Mouse (Mus musculus) forebrain, embryonic 13.5 days (tissue): ENCODE measurements at regions not wholly inside any gene's neighbourhood (a gene's known extent, or its start where the extent isn't known, plus 50 kb on each side); places are given as distances from the start of the nearest gene placed in this dataset.
A peak's percentile ranks its signal among the peaks of the same experiment; 100 is the strongest.

Experiments
- ATAC-seq: fragments of 200-750 bp; cut with Nextera tagmentation; 2 replicates; pipeline ENCODE4 v1.8.0; 2017
- H3K27ac ChIP-seq: fragments of 300-500 bp; sonication (generic); 2 replicates; pipeline ENCODE4 v1.5.1; 2015; ENCODE audit warnings: inconsistent platforms, mild to moderate bottlenecking, moderate library complexity
- H3K27me3 ChIP-seq: fragments of 300-500 bp; sonication (generic); 2 replicates; pipeline ENCODE4 v1.6.1; 2015; ENCODE audit warnings: mild to moderate bottlenecking, inconsistent platforms
- H3K36me3 ChIP-seq: fragments of 300-500 bp; sonication (generic); 2 replicates; pipeline ENCODE4 v1.6.1; 2015; ENCODE audit warnings: mild to moderate bottlenecking, inconsistent platforms; ENCODE audit not compliant: poor library complexity, severe bottlenecking
- H3K4me1 ChIP-seq: fragments of 300-500 bp; sonication (generic); 2 replicates; pipeline ENCODE4 v1.6.1; 2015; ENCODE audit warnings: inconsistent platforms
- H3K4me2 ChIP-seq: fragments of 300-500 bp; sonication (generic); 2 replicates; pipeline ENCODE4 v1.6.1; 2015; ENCODE audit warnings: inconsistent platforms, mild to moderate bottlenecking, moderate library complexity
- H3K4me3 ChIP-seq: fragments of 300-500 bp; sonication (generic); 2 replicates; pipeline ENCODE4 v1.5.1; 2015; ENCODE audit warnings: mild to moderate bottlenecking, inconsistent platforms
- H3K9ac ChIP-seq: fragments of 300-500 bp; sonication (generic); 2 replicates; pipeline ENCODE4 v1.6.1; 2015; ENCODE audit warnings: mild to moderate bottlenecking, inconsistent platforms
- H3K9me3 ChIP-seq: fragments of 300-500 bp; sonication (generic); replicated peaks from 2 replicates; pipeline ENCODE4 v1.6.1; 2016; ENCODE audit warnings: inconsistent platforms
- WGBS: fragments of 180-500 bp; shearing (Covaris S2); methylation state at CpG from one replicate; pipeline ENCODE4 v1.1.7; 2015; 5-methylcytosine and 5-hydroxymethylcytosine counted together

DNA sequence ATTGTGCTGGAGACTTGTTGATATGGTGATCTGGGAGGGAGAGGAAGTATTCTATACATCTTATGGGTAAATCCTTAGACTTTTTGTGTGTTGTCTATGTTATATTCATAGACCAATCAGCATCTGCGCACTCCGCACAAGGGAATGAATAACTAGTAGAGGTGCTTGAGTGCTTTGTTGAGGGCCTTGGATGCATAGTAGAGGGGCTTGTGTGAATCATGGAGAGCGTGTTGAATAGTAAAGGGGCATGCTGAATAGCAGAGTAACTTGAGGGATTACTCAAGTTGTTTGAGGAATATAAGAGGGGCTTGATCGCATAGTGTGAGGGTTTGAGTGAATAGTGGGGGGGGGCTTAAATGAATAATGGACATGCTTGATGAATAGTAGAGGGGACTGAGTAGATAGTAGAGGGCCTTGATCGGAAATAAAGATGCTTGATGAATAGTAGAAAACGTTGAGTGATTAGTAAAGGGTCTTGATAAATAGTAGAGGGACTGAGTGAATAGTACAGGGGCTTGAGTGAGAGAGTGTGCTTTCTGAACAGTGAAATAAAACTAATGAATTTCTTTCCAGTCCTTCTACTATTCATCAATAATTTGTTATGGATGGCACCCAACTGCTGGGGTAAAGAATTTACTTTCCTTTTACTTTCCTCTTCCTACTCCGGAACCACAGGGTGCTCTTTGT, 2849.5 kb upstream of the Lrrc6 start:
- WGBS, result 48% methylated on average over 7 of the region's 7 CpGs
- H3K27me3 ChIP-seq, result no peaks in the 10 kb centered on the region

DNA sequence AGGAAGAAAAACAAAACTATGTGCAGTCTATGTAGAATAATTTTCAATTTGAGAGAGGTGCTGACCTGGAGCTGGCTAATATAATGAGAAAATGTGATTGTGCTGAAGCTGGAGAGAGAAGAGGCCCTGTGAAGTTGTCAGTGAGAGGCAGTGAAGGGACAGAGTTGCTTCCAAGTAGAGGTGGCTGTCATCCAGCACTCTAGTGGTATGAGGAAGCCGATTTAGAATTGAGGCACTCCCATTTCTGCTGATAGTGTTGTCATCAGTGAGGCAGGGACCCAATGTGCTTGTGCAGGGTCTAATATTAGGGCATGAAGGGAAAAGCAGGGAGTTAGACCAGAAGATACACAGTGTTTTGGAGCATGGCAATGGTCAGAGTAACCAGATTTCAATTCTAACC, 2845.4 kb upstream of the Lrrc6 start:
- Histone ChIP-seq H3K4me2 (no peak overlapping the region), H3K9ac (no peak overlapping the region), H3K9me3 (no peaks in the 10 kb centered on the region), H3K4me1 (no peaks in the 10 kb centered on the region), H3K27ac (no peak overlapping the region), H3K27me3 (no peaks in the 10 kb centered on the region), H3K4me3 (no peak overlapping the region), H3K36me3 (no peaks in the 10 kb centered on the region)
- WGBS, result 82% methylated on average over 1 of the region's 1 CpGs
- no peak for ATAC-seq

More for the DNA sequence above, 2849.5 kb upstream of the Lrrc6 start:
- Histone ChIP-seq H3K4me2 (no peak overlapping the region), H3K36me3 (no peaks in the 10 kb centered on the region), H3K4me1 (no peaks in the 10 kb centered on the region), H3K9ac (no peak overlapping the region), H3K9me3 (no peaks in the 10 kb centered on the region), H3K4me3 (no peak overlapping the region), H3K27ac (no peak overlapping the region)
- peak; percentile 21; the same call in 1 of the 2 replicates for ATAC-seq

DNA sequence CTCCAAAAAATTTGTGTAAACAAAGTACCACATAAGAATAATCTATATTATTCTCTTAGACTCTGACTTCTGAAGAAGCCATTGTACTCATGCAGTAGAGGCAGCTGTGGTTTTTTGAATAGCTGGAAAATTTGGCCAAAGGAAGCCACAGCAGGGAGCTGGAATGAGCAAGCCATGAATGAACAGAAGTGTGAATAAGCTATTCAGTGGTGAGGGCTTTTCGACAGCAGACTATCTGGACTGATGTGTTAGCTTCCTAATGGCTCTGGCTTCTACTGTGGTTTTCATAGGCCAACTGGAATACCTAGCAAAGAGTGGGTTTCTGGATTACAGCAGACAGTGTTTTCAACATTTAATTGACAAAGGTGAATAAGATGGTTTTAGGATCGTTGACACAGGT, 2842.0 kb upstream of the Lrrc6 start:
- H3K4me1 ChIP-seq, result no peaks in the 10 kb centered on the region
- 29% methylated on average over 2 of the region's 2 CpGs for WGBS
- no peak overlapping the region for H3K4me2 ChIP-seq
- H3K9ac ChIP-seq, result no peak overlapping the region
- no peak for ATAC-seq
- no peaks in the 10 kb centered on the region for H3K9me3 ChIP-seq
- H3K4me3 ChIP-seq, result no peak overlapping the region
- H3K27ac ChIP-seq, result no peak overlapping the region
- H3K36me3 ChIP-seq, result no peaks in the 10 kb centered on the region
- no peaks in the 10 kb centered on the region for H3K27me3 ChIP-seq

DNA sequence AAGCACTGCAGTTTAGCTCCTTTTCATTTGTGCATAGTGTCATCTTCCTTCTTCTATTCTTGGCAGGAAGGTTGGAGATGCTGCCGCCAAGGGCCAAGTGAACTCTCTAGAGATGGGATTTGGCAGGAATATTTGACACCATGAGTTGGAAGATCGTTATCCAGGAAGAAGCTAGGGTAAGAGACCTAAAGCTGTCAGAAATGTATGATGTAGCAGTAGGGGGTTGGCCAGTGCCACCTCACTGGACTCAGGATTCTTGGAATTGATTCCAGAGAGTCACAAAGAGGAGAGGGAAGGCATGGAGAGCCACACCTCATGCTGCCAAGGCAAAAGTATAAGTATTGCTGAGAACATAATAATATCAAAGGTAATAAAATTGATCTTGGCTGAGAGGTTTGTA, 2835.8 kb upstream of the Lrrc6 start:
- no peak overlapping the region for H3K4me2 ChIP-seq
- no peak overlapping the region for H3K4me3 ChIP-seq
- 74% methylated on average over 2 of the region's 2 CpGs for WGBS
- no peaks in the 10 kb centered on the region for H3K27me3 ChIP-seq
- ATAC-seq, result no peak
- H3K9me3 ChIP-seq, result no peaks in the 10 kb centered on the region
- no peak overlapping the region for H3K9ac ChIP-seq
- no peak overlapping the region for H3K27ac ChIP-seq
- H3K36me3 ChIP-seq, result no peaks in the 10 kb centered on the region
- no peaks in the 10 kb centered on the region for H3K4me1 ChIP-seq

DNA sequence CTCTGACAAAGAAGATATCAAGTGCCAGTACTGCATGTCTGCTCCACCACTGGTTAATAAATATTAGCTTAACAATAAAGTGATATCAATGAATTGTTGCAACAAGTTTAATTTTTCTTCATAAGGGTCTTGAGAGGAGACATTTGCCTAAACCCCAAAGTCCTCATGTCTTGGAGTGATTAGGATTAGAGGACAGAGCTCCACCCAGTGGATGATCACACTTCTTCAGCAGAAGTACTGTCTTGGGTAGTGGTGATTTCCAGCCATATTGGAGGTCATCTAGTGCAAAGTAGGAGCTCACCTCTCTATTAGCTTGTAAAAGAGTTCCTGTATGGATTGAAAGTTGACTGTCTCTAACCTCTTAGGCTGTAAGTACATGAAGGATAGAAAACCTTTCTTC, 2825.8 kb upstream of the Lrrc6 start:
- H3K36me3 ChIP-seq, result no peaks in the 10 kb centered on the region
- no peak overlapping the region for H3K4me2 ChIP-seq
- H3K9ac ChIP-seq, result no peak overlapping the region
- ATAC-seq, result no peak
- no peak overlapping the region for H3K4me3 ChIP-seq
- no peaks in the 10 kb centered on the region for H3K27me3 ChIP-seq
- H3K9me3 ChIP-seq, result no peaks in the 10 kb centered on the region
- H3K4me1 ChIP-seq, result no peaks in the 10 kb centered on the region
- no peak overlapping the region for H3K27ac ChIP-seq

DNA sequence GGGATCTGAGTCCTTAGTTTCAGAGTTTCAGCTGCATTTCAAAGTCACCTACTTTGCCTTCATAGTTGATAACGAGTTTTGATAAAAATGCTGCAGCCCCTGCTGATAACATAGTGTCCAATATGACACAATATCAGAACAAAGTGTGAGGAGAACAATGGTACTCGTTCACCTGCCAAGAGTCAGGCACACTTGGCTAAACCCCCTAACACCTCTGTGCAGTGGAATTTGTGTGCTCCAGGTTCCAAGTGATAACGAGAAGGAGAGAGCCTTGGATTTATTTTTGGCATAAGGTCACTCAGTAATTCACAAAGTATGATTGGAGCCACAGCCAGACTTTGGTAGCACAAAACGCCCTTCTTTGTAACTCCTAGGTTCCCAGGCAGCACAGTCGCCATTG, 2802.4 kb upstream of the Lrrc6 start:
- Histone ChIP-seq H3K4me2 (no peak overlapping the region), H3K4me3 (no peak overlapping the region), H3K4me1 (no peaks in the 10 kb centered on the region), H3K36me3 (no peaks in the 10 kb centered on the region), H3K27me3 (no peaks in the 10 kb centered on the region), H3K27ac (no peak overlapping the region), H3K9ac (no peak overlapping the region), H3K9me3 (no peaks in the 10 kb centered on the region)
- WGBS, result 75% methylated on average over 5 of the region's 5 CpGs
- ATAC-seq, result no peak

DNA sequence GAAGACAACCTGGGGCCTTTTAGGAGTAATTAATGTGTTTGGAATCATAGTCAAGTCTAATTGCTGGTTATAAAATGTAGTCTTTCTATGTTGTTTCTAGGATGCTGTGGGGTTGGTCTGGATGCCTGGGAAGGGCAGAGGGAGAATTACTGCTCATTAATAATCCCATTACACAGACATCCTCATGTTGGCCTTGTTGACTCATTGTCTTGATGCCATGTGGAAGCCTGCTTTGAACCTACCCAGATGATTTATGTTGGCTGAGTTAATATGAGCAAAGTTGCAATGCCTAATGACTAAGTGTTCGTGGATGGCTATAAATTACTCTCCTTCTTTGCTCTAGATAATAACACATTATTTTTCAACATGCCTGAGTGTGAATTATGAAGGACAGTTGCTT, 2790.6 kb upstream of the Lrrc6 start:
- no peaks in the 10 kb centered on the region for H3K9me3 ChIP-seq
- H3K9ac ChIP-seq, result no peak overlapping the region
- H3K4me2 ChIP-seq, result no peak overlapping the region
- no peak overlapping the region for H3K4me3 ChIP-seq
- WGBS, result 72% methylated on average over 1 of the region's 1 CpGs
- H3K27ac ChIP-seq, result no peak overlapping the region
- ATAC-seq, result no peak
- no peaks in the 10 kb centered on the region for H3K4me1 ChIP-seq
- H3K27me3 ChIP-seq, result no peaks in the 10 kb centered on the region
- no peaks in the 10 kb centered on the region for H3K36me3 ChIP-seq

DNA sequence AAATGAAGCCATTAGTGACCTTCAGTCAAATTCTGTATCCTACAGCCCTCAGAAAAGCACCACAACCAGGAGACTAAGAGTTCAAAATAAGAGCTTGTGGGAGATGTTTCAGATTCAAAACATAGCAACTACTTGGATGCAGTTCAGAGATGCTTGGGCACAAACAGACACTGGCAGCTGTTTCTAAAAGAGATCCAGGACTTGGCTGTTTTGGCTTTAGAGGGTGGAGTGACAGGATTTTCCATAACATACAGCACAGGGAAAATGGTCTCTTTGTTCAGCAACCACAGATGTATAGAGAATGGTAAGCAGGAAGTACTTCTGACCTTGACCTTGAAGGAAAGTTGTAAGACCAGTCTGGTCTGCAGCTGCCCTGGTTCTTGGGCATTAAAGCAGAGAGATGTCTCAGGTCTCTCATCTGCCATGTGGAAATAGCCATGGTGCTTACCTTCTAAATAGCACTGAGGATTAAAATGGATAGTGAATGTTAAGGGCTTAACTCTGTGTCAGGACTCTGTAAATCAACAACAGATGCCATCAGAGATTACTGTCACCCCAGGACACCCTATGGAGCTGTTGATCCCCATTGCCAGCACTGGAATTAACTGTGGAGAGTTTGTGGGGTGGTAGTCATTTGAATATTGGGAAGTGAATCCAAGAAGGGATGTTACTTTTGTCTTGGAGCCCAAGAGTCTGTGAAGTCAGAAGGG, 2775.0 kb upstream of the Lrrc6 start:
- Histone ChIP-seq H3K4me2 (no peak overlapping the region), H3K9me3 (no peaks in the 10 kb centered on the region), H3K4me1 (no peaks in the 10 kb centered on the region), H3K9ac (no peak overlapping the region), H3K4me3 (no peak overlapping the region), H3K27ac (no peak overlapping the region), H3K27me3 (no peaks in the 10 kb centered on the region), H3K36me3 (no peaks in the 10 kb centered on the region)
- no peak for ATAC-seq

DNA sequence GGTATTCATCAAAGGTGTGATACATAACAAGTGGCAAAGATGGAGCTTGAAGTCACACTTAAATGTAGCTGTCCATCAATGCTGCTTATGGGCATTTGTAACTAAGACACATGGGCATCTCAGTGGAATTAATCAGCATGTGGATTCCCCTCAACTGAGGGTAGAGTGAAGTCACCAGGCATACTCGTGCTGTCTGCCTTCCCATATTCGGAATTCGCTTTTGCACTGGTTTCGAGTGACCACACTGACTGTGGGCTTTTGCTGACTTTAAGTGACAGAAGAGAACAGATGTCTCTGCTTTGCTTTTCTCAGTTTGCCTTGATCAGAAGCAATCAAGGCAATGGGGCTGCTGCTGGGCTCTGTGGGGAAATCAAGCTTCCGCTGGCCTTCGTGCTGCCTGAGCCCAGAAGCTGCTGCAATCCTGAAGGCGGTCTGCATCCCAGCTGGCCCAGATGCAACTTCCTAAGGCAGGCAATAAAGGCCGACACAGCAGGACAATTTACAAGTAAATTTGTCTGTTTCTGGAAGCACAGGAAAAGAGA, 2773.6 kb upstream of the Lrrc6 start:
- Histone ChIP-seq H3K27ac (no peak overlapping the region), H3K4me3 (no peak overlapping the region), H3K27me3 (no peaks in the 10 kb centered on the region), H3K36me3 (no peaks in the 10 kb centered on the region), H3K9ac (no peak overlapping the region), H3K4me1 (no peaks in the 10 kb centered on the region), H3K9me3 (no peaks in the 10 kb centered on the region), H3K4me2 (no peak overlapping the region)
- 78% methylated on average over 8 of the region's 8 CpGs for WGBS
- ATAC-seq, result no peak

DNA sequence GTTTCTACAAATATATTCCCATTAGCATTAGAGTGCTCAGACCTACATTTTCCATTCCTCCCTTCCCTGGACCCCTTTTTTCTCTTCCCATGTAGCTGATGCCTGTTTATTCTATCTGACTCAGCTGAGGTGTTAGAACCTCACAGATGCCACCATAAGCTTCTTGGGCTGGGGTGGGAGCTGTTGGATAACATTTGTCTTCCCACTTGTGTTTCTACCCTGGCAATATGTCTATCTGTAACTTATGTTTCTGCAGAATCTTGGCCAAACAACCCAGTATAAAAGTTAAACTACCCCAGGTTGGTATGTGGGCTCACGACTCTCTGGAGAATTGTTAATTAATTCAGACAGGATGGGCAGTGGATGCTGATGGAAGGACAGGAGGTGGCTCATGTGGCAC, 2772.8 kb upstream of the Lrrc6 start:
- 79% methylated on average over 1 of the region's 1 CpGs for WGBS
- no peak overlapping the region for H3K9ac ChIP-seq
- H3K27me3 ChIP-seq, result no peaks in the 10 kb centered on the region
- H3K27ac ChIP-seq, result no peak overlapping the region
- no peak overlapping the region for H3K4me3 ChIP-seq
- no peaks in the 10 kb centered on the region for H3K9me3 ChIP-seq
- no peaks in the 10 kb centered on the region for H3K4me1 ChIP-seq
- H3K4me2 ChIP-seq, result no peak overlapping the region
- ATAC-seq, result no peak
- H3K36me3 ChIP-seq, result no peaks in the 10 kb centered on the region

DNA sequence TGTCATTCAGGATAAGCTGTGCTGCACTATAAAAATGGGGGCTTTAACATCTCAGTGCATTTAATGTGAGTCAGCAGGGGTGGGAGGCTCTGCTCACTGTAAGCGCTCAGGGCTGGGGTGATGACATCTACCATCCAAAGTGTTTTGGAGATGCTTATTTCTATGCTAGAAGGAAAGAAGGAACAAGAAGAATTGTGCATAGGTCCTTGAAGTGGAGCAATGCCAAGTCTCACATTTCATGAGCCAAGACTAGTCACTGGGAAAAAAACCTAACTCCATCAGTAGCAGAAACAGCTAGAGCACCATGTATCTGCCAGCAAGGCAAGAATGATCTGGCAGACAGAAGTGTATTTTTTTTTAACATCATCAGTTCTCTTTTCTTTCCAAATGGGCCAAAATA, 2761.2 kb upstream of the Lrrc6 start:
- no peak for ATAC-seq
- Histone ChIP-seq H3K27me3 (no peaks in the 10 kb centered on the region), H3K4me3 (no peak overlapping the region), H3K9me3 (no peaks in the 10 kb centered on the region), H3K36me3 (no peaks in the 10 kb centered on the region), H3K4me2 (no peak overlapping the region), H3K27ac (no peak overlapping the region), H3K9ac (no peak overlapping the region), H3K4me1 (no peaks in the 10 kb centered on the region)
- 97% methylated on average over 1 of the region's 1 CpGs for WGBS

DNA sequence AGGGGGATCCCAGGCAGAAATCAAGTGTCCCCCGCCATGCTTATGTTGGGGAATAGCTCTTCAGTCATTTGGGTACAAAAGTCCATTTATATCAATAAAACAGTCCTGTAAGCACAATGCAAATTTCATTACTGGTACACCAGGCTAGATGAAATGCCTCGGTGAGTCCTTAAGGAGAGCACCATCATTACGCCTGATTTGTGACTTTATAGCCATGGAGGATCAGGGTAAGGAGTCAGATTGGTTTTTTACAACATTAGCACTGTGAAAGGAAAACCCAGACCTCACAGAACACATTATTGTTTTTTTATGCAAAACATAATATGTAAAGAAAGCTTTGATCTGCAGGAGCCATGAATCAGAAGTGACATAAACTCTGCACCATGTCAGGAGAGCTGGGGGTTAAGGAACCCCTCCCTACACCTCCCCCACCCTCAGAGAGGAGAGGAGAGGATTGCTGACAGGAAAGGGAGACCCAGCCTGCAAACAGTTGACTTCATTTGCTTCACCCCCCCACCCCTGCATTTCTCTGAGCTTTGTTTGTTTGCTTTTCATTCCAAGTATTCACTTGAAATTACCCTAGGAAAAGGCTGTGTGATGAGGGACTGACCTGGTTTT, 2756.6 kb upstream of the Lrrc6 start:
- H3K27ac ChIP-seq, result no peak overlapping the region
- no peak for ATAC-seq
- H3K4me3 ChIP-seq, result no peak overlapping the region
- H3K4me2 ChIP-seq, result no peak overlapping the region
- WGBS, result 80% methylated on average over 3 of the region's 3 CpGs
- no peaks in the 10 kb centered on the region for H3K27me3 ChIP-seq
- H3K36me3 ChIP-seq, result no peaks in the 10 kb centered on the region
- no peak overlapping the region for H3K9ac ChIP-seq
- H3K4me1 ChIP-seq, result no peaks in the 10 kb centered on the region
- H3K9me3 ChIP-seq, result no peaks in the 10 kb centered on the region
